Mouse (Mus musculus) embryonic facial prominence, embryonic 14.5 days (tissue): ENCODE measurements around the gene Gpc4. TPM values are rescaled to one million over a fixed set of nuclear protein-coding genes. Genes with fewer than 3 reads are reported as not detected.
A peak's percentile ranks its signal among the peaks of the same experiment; 100 is the strongest.

Experiments
- ATAC-seq: fragments of 200-750 bp; cut with Nextera tagmentation; 2 replicates; pipeline ENCODE4 v1.8.0; 2017; ENCODE audit warnings: low read depth, moderate number of reproducible peaks, moderate TSS enrichment
- DNase-seq: peaks from one replicate; pipeline ENCODE4 v3.0.0-alpha.2; 2015; ENCODE audit warnings: low spot score
- H3K27ac ChIP-seq: fragments of 300-500 bp; sonication (generic); replicated peaks from 2 replicates; pipeline ENCODE4 v1.5.1; 2014; ENCODE audit warnings: low read depth, mild to moderate bottlenecking, low read length, moderate library complexity
- H3K27me3 ChIP-seq: fragments of 300-500 bp; sonication (generic); replicated peaks from 2 replicates; pipeline ENCODE4 v1.6.1; 2014; ENCODE audit warnings: low read length; ENCODE audit not compliant: control insufficient read depth, insufficient read depth
- H3K36me3 ChIP-seq: fragments of 300-500 bp; sonication (generic); 2 replicates; pipeline ENCODE4 v1.6.1; 2014; ENCODE audit warnings: low read length, mixed read lengths; ENCODE audit not compliant: control insufficient read depth, insufficient read depth
- H3K4me1 ChIP-seq: fragments of 300-500 bp; sonication (generic); 2 replicates; pipeline ENCODE4 v1.6.1; 2014; ENCODE audit warnings: antibody characterized with exemption, low read length; ENCODE audit not compliant: control insufficient read depth, insufficient read depth
- H3K4me2 ChIP-seq: fragments of 300-500 bp; sonication (generic); 2 replicates; pipeline ENCODE4 v1.6.1; 2014; ENCODE audit warnings: low read depth, mild to moderate bottlenecking, low read length, moderate library complexity, mixed read lengths
- H3K4me3 ChIP-seq: fragments of 300-500 bp; sonication (generic); 2 replicates; pipeline ENCODE4 v1.5.1; 2014; ENCODE audit warnings: low read depth, mild to moderate bottlenecking, low read length
- H3K9ac ChIP-seq: fragments of 300-500 bp; sonication (generic); 2 replicates; pipeline ENCODE4 v1.6.1; 2014; ENCODE audit warnings: low read depth, mild to moderate bottlenecking, low read length, moderate library complexity, mixed read lengths
- H3K9me3 ChIP-seq: fragments of 300-500 bp; sonication (generic); 2 replicates; pipeline ENCODE4 v1.6.1; 2016; ENCODE audit warnings: low read length; ENCODE audit not compliant: control insufficient read depth
- WGBS: fragments of 180-500 bp; shearing (Covaris S2); extraction: QIAGEN DNeasy Blood & Tissue Kit; methylation state at CpG from one replicate; pipeline ENCODE4 v1.1.7; 2014; 5-methylcytosine and 5-hydroxymethylcytosine counted together
- polyA plus RNA-seq: library from polyadenylated mRNA; unstranded; fragments of >200 nt; fragmentation: Nextera tagmentation; extraction: Ambion mirVana; gene quantifications from 2 replicates; pipeline ENCODE4 v1.2.1, GENCODE M21; 2014

Gene Gpc4
- polyA plus RNA-seq: 67.0 and 68.1 TPM in 2 replicates

DNA sequence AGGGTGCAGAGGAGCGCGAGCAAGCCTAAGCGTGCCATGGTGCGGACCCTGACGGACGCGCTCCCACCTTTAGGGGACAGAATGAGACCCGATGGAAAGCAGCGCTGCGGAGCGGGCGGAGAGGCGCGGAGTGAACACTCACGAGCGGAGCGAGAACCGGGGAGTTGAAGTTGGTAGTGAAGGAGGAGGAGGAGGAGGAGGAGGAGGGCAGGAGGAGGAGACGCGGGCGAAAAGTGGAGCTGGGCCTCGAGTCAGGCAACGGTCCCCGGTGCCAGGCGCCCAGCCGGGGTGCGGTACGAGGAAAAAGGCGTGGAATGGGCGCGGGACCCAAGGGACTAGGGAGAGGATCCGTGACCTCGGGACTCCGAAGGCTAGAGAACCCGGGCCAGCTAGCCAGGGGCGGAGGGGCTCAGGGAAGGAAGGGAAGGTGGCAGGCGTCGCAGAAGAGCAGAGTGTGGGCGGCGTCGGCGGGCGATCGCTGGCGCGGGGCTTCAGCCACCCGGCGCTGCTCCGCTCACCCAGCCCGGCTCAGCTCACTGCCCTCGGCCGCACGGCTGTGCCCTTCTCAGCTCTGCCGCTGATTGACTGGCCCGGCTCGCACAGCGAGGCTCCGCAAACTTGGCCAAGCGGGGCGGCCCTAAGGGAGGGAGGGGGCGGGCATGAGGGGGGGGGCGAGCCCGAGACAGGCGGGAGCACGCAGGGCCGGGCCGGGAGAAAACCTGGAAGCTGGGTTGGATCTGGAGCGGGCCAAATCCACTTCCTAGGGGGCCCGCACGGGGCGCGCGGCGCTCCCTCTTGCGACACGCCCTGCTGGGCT lies at the start of gene Gpc4:
Gpc4 (minus strand) TSS at position 515 of the 817 bp plus-strand sequence.
- Histone ChIP-seq H3K27me3 (0 out of 2 replicates have a peak, but pooled peaks cover 3% of the 10 kb centered on the region), H3K36me3 (no peaks in the 10 kb centered on the region), H3K4me2 (peak within 1 kb of the TSS; percentile 63), H3K4me3 (peak within 1 kb of the TSS; percentile 58), H3K9ac (peak within 1 kb of the TSS; percentile 71), H3K4me1 (peaks cover 7% of the 10 kb centered on the region; the same call in 1 of the 2 replicates), H3K9me3 (no peaks in the 10 kb centered on the region), H3K27ac (peak within 1 kb of the TSS; percentile 54)
- DNase-seq: peak; percentile 90
- 38% methylated on average over 25 of the region's 76 CpGs for WGBS
- ATAC-seq: peak; percentile 95

GRCm38 (mm10) chrX:52212846-52213245 lies 47.8 kb upstream of the Gpc4 start:
- H3K9me3 ChIP-seq: no peaks in the 10 kb centered on the region
- H3K4me2 ChIP-seq: no peak overlapping the region
- no peak overlapping the region for H3K27ac ChIP-seq
- H3K36me3 ChIP-seq: no peaks in the 10 kb centered on the region
- H3K9ac ChIP-seq: no peak overlapping the region
- H3K27me3 ChIP-seq: no peaks in the 10 kb centered on the region
- 52% methylated on average over 3 of the region's 4 CpGs for WGBS
- H3K4me3 ChIP-seq: no peak overlapping the region
- no peaks in the 10 kb centered on the region for H3K4me1 ChIP-seq
- ATAC-seq (no peak), DNase-seq (no peak)

DNA sequence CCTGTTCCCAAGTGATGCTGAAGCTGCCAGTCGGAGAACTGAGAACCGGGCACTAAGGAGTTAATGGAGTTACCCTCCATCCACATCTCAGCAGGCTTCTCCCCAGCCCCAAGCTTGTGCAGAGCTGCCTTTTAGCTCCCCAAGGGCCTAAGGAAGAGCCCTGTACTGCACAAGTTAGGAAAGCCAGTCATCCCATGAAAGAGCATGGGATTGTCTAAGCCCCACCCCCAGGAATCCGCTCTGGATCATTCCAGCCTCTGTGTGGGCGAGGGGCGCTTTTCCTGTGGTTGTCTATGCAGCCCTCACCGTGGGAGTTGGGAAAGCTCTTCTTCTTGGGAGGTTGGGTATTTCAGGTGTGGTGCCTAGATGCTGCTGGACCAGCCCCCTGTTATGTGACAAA lies 34.8 kb upstream of the Gpc4 start:
- Histone ChIP-seq H3K9ac (no peak overlapping the region), H3K4me2 (no peak overlapping the region), H3K36me3 (no peaks in the 10 kb centered on the region), H3K9me3 (no peaks in the 10 kb centered on the region), H3K27me3 (peaks cover 5% of the 10 kb centered on the region; the same call in 1 of the 2 replicates), H3K27ac (no peak overlapping the region), H3K4me1 (peaks cover 4% of the 10 kb centered on the region; the same call in 1 of the 2 replicates), H3K4me3 (no peak overlapping the region)
- DNase-seq: peak; percentile 32
- no peak for ATAC-seq
- WGBS: 23% methylated on average over 6 of the region's 6 CpGs

DNA sequence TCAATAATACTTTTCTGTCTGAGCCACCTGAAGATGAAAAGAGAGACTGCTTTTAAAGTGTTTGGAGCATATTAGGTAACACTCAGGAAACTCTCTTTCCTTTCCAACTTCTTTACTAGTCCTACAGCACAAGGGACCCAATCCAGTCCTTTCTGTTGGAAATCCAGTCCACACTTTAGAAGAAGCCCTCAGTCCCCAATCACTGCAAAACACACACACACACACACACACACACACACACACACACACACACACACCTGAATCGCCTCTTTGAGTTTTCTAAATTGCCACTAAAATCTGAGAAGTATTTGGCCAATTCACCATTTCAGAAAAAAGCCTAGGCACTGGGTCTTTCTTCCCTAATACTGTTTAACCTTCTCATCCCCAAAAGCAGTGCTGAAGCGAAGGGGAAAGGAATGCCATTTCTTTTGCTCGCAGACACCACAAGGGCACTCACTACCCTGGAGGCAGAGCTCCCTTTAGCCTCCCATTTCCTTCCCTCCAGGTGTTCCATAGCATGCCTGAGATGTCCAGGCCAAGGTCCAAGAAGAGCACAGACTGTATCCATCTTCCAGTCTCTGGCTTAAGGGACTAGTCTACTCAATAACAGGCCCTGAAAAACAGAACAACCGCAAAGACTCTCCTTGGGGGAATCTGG lies 28.4 kb upstream of the Gpc4 start:
- WGBS: 29% methylated on average over 4 of the region's 4 CpGs

GRCm38 (mm10) chrX:52189094-52189493 lies 24.0 kb upstream of the Gpc4 start:
- H3K27me3 ChIP-seq: peaks cover 8% of the 10 kb centered on the region
- DNase-seq (peak; percentile 14), ATAC-seq (no peak)
- no peaks in the 10 kb centered on the region for H3K9me3 ChIP-seq
- no peaks in the 10 kb centered on the region for H3K4me1 ChIP-seq
- H3K36me3 ChIP-seq: no peaks in the 10 kb centered on the region
- no peak overlapping the region for H3K27ac ChIP-seq
- H3K9ac ChIP-seq: no peak overlapping the region
- no peak overlapping the region for H3K4me3 ChIP-seq
- H3K4me2 ChIP-seq: no peak overlapping the region
- WGBS: 28% methylated on average over 4 of the region's 4 CpGs

More for the DNA sequence above, 28.4 kb upstream of the Gpc4 start:
- no peak overlapping the region for H3K4me2 ChIP-seq
- H3K36me3 ChIP-seq: no peaks in the 10 kb centered on the region
- H3K27me3 ChIP-seq: peaks cover 5% of the 10 kb centered on the region
- H3K4me1 ChIP-seq: no peaks in the 10 kb centered on the region
- H3K9me3 ChIP-seq: no peaks in the 10 kb centered on the region
- ATAC-seq (no peak), DNase-seq (peak; percentile 55)
- no peak overlapping the region for H3K4me3 ChIP-seq
- no peak overlapping the region for H3K9ac ChIP-seq
- H3K27ac ChIP-seq: no peak overlapping the region; the same call in 1 of the 2 replicates

- H3K27me3 ChIP-seq: peaks cover 4% of the 10 kb centered on the region; the same call in 1 of the 2 replicates
- no peaks in the 10 kb centered on the region for H3K4me1 ChIP-seq
- ATAC-seq: no peak
- no peaks in the 10 kb centered on the region for H3K36me3 ChIP-seq
- WGBS: 61% methylated on average over 4 of the region's 5 CpGs
- no peak for DNase-seq
- no peak overlapping the region for H3K4me2 ChIP-seq
- no peak overlapping the region for H3K4me3 ChIP-seq
- H3K9me3 ChIP-seq: no peaks in the 10 kb centered on the region
- no peak overlapping the region for H3K27ac ChIP-seq
- H3K9ac ChIP-seq: no peak overlapping the region
Observed at GRCm38 (mm10) chrX:52183551-52184442, 18.7 kb upstream of the Gpc4 start.

DNA sequence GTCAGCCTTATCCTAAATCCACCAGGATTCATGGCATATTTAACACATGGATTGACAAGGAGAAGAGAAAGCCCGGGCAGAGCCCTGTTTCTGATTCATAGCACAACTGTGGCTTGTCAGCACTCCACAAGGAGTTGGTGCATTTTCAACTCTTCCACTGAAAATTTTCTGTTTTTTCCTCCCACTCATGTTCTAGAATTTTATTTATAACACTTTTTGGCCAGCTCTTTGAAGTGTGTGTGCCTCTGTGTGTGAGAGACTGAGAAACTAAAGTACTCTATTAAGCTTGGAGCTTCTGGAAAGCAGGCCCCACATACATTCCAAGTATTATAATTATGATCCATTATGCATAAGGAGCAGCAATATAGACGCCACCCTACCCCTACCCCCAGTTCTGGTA lies 16.3 kb upstream of the Gpc4 start:
- 42% methylated on average over 2 of the region's 2 CpGs for WGBS

DNA sequence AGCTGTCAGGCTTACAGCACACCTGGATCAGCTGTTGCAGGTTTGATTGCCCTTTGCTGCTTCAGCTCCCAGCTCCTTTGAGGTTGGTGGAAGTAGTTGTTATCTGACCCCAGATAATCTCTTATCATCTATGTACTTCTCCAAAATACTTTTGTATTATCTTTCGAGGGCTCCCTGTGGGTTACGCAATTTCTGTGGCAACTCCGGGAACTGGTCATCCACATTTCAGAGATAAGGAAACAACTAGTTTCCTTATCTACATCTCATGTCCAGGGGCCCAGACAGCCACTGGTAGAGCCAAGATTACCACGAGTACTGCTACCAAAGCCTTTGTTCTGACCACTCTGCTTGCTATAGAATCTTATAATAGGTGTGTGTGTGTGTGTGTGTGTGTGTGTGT lies 12.0 kb upstream of the Gpc4 start:
- H3K4me3 ChIP-seq: no peak overlapping the region
- no peaks in the 10 kb centered on the region for H3K4me1 ChIP-seq
- no peak overlapping the region for H3K4me2 ChIP-seq
- ATAC-seq (no peak), DNase-seq (no peak)
- H3K9ac ChIP-seq: no peak overlapping the region
- 70% methylated on average over 4 of the region's 4 CpGs for WGBS
- no peaks in the 10 kb centered on the region for H3K27me3 ChIP-seq
- no peaks in the 10 kb centered on the region for H3K36me3 ChIP-seq
- no peaks in the 10 kb centered on the region for H3K9me3 ChIP-seq
- no peak overlapping the region for H3K27ac ChIP-seq

More for the DNA sequence above, 16.3 kb upstream of the Gpc4 start:
- H3K4me2 ChIP-seq: no peak overlapping the region
- no peaks in the 10 kb centered on the region for H3K27me3 ChIP-seq
- H3K27ac ChIP-seq: no peak overlapping the region
- no peak overlapping the region for H3K4me3 ChIP-seq
- H3K9ac ChIP-seq: no peak overlapping the region
- H3K36me3 ChIP-seq: no peaks in the 10 kb centered on the region
- no peaks in the 10 kb centered on the region for H3K4me1 ChIP-seq
- H3K9me3 ChIP-seq: no peaks in the 10 kb centered on the region
- ATAC-seq (no peak), DNase-seq (no peak)
